Mouse (Mus musculus): Measurements from ENCODE around the gene Ttc37. TPM values are rescaled to one million over a fixed set of nuclear protein-coding genes. Genes with fewer than 3 reads are reported as not detected.

Ttc37 gene
- total RNA-seq, 2 experiments from 2014 or later = 19.8 to 22.2 TPM

DNA sequence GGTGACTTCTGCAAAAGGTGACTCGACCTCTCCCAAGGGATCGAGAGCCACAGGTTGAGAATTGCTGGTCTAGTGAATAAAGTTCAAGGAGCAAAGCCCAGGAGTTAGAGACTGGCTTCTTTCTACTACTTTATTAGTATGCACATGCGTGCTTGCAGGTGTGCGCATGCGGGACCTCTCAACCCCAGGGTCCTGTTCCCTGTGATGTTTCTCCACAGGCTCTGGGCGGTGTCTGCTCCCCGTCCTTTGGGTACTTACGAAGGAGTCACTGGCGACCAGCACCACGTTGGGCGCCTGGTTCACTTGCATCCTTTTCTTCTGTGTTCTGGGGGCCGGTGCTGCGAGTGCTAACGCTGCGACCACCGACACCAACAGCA is 430 bp upstream of the Ttc37 start:
- no peak for DNase-seq (ENCODE audit: low spot score in 2 of 2)
- peak overlapping the region; percentile 67 for H3K4me3 ChIP-seq
- TF ChIP-seq CTCF (conservative IDR thresholded peaks at IDR 0.05) = no peak
- peak overlapping the region; percentile 90 for H3K27ac ChIP-seq

DNA sequence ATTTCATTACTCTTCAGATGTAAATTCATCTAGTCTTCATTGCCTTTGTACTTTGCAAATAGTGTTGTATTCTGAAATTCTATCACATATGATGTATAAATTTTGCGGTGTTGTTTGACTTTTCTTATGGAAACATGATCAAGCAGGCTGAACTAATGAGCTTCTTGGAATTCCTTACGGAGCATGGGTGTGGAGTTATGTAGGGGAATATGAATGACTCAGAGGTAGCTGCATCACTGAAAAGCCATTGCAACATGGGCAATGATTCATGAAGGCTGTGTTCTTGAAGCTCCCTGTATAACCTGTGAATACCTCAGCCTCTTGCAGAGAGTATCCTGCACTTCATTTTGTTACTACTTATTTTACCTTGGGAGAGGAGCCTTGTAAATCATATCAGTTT is 3.5 kb downstream of the Ttc37 start:
- no peak for DNase-seq (ENCODE audit: low spot score in 2 of 2)
- no peak for TF ChIP-seq CTCF (conservative IDR thresholded peaks at IDR 0.05)
- Histone ChIP-seq H3K27ac (no peak overlapping the region), H3K4me3 (no peak overlapping the region)

DNA sequence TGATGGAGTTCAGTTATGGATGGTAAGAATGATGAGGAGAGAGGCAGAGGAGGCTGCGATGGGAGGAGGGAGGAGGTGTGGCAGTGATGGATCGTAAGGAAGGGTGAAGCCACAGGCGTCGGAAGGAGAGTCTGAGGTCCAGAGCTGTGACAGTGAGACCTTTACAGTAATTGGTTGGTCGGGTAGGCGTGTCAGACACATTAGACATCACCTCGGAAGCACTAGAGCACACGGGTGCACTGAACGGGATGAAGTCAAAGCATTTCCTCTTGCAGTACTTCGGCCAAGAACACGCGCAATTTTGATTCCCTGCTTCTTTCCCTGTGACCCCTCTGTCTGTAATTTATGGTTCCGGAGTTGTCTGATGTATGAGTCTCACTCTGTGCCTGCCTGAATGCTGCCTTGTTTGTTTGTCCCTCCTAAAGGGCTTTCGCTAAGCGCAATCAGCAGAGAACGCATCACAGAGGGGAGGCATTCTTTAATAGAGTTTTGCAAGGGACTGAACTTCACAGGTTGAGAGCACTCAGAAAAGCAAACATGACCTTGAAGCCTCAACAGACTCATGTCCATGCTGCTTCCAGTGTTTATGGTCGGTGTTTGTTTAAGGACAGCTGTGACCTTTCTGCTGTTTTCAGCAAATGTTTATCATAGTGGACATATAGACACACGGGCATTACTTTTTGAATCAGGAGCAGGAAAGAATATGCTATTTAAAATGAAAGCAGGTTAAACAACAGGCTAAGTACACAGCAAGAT is 10.7 kb downstream of the Ttc37 start:
- TF ChIP-seq CTCF (conservative IDR thresholded peaks at IDR 0.05) = no peak

DNA sequence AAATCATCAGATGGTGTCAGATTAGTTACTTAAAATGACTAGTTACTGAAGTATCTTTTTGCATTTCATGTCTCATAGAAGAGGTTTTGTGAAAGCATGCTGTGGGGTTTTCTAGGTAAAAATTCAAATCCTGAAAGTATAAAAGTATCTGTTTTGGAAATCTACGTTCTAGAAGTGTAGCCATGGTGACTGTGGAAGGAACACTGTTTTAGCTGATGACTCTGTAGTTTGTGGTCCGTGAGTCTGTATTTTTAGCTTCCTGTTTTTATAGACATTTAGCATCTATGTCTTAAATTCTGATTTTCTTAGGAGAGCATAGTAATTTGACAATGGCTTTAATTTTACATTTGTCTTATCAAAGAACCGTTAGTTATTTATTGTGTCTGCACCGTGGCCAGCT is 30.3 kb downstream of the Ttc37 start:
- no peak for DNase-seq (ENCODE audit: low spot score in 2 of 2)
- TF ChIP-seq CTCF (conservative IDR thresholded peaks at IDR 0.05) = no peak
- no peak overlapping the region for H3K27ac ChIP-seq
- H3K4me3 ChIP-seq = no peak overlapping the region

More for the DNA sequence above, 10.7 kb downstream of the Ttc37 start:
- no peak for DNase-seq (ENCODE audit: low spot score in 2 of 2)
- H3K27ac ChIP-seq = no peak overlapping the region
- H3K4me3 ChIP-seq = no peak overlapping the region

DNA sequence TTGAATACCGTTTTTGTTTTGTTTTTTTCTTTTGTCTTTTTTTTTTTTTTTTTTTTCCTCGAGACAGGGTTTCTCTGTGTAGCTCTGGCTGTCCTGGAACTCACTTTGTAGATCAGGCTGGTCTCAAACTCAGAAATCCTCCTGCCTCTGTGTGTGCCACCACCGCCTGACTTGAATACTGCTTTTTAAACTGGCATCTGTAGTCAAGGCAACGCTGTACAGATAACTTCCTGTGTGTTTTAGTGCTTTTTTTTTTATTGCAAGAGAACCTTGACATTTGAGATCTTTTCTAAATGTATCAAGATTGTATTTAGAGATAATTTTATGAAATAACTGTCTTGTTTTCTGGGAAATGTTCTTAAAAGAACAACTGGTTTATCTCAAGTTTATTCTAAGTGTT is 33.9 kb downstream of the Ttc37 start:
- H3K27ac ChIP-seq = no peak overlapping the region
- no peak overlapping the region for H3K4me3 ChIP-seq
- no peak for DNase-seq (ENCODE audit: low spot score in 2 of 2)
- TF ChIP-seq CTCF (conservative IDR thresholded peaks at IDR 0.05) = no peak

DNA sequence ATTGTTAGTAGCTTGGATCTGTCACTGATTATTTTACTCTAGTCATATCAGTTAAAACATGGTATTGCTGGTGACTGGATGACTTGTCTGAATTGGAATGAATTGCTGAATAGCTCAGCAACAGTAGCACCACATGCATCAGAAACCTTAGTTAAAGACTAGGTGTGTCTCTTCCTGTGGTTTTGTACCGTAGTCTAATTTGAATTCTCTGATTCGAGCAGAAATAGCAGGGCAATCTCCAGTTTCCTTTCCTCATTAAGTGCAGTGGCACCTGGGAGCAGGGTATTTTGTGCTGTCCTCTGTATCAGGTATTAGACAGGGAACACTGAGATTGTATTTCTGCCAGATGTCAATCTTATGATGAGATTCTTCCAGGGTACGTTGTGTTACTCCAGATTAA is 40.3 kb downstream of the Ttc37 start:
- Histone ChIP-seq H3K27ac (no peak overlapping the region), H3K4me3 (no peak overlapping the region)
- no peak for TF ChIP-seq CTCF (conservative IDR thresholded peaks at IDR 0.05)
- no peak for DNase-seq (ENCODE audit: low spot score in 2 of 2)

DNA sequence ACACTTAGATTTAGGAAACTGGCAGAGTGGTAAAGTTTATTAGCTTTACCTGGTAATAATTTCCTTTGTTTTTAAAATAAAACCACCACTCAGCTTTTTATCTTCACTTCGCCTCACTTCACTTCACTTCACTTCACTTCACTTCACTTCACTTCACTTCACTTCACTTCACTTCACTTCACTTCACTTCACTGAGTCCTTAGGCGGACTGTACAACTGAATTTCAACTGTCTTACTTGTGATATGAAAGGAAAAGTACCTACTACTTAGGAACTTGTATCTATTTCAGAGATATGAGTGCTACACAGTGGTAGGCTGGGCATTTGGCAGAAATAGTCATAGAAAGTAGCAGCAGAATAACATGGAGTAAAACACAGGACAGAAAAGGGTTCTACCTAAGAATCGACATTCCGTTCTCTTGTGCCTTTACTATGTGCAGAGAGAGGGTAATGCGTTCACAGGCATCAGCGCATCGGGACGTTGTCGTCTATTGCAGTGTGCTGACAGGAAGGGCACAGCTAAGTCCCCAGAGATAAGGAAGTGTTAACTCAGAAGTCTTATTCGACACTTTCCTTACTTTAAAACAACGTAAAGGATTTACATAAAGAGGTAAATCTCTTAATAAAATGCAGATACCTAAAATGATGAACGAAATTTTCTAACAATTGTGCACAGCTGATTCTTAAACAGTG is 42.7 kb downstream of the Ttc37 start:
- no peak overlapping the region for H3K4me3 ChIP-seq
- TF ChIP-seq CTCF (conservative IDR thresholded peaks at IDR 0.05) = no peak
- H3K27ac ChIP-seq = no peak overlapping the region
- no peak for DNase-seq (ENCODE audit: low spot score in 2 of 2)

DNA sequence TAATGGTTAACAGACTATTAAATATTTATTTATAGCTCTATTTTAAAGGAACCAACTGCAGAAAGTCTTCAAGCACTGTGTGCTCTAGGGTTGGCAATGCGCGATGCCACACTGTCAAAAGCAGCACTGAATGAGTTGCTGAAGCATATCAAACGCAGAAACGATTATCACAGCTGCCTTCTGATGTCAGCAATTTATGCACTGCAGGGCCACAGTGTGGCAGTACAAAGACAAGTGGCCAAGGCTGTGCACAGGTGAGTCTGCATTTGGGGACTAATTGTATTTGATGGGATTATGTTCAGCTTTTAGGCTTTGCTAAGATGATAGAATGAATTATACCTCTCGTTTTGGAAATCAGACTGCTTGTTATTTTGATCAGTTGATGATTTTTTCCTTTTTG is 51.9 kb downstream of the Ttc37 start:
- TF ChIP-seq CTCF (conservative IDR thresholded peaks at IDR 0.05) = peak; percentile 56
- Histone ChIP-seq H3K27ac (no peak overlapping the region), H3K4me3 (no peak overlapping the region)
- no peak for DNase-seq (ENCODE audit: low spot score in 2 of 2)

DNA sequence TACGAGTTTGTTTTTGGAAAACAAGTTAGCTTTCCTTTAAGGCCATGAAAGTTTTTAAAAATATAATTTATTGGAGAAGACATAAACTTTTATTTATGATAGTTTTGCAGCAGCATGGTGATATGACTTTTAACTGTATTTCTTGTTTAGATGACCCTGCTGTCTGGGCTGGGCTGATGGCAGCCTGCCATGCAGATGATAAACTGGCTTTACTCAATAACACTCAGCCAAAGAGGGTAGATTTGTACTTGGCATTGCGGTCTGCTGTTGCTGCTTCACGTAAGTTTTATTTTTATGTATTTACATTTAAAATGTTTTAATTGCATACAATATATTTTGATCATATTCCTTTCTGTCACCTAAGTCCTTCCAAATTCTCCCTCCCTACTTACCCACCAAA is 58.6 kb downstream of the Ttc37 start:
- no peak for TF ChIP-seq CTCF (conservative IDR thresholded peaks at IDR 0.05)
- no peak for DNase-seq (ENCODE audit: low spot score in 2 of 2)

DNA sequence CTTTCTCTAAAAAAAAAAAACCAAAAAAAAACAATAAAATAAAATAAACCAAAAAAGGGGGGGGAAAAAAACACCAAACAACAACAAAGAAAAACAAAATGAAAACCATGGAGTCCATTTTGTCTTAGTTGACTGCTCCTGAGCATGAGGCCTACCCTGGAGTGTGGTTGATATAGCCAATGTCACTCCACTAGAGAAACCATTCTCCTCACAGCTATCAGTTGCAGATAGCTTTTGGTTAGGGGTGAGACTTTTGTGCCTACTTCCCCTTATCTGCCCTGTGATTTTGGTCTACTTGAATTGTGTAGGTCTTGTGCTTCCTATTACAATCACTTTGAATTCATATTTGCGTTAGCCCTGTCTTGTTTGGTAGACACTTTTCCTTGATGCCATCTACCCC is 59.0 kb downstream of the Ttc37 start:
- H3K4me3 ChIP-seq = no peak overlapping the region
- no peak for DNase-seq (ENCODE audit: low spot score in 2 of 2)
- no peak overlapping the region for H3K27ac ChIP-seq
- no peak for TF ChIP-seq CTCF (conservative IDR thresholded peaks at IDR 0.05)

More for the DNA sequence above, 58.6 kb downstream of the Ttc37 start:
- no peak overlapping the region for H3K4me3 ChIP-seq
- H3K27ac ChIP-seq = no peak overlapping the region

DNA sequence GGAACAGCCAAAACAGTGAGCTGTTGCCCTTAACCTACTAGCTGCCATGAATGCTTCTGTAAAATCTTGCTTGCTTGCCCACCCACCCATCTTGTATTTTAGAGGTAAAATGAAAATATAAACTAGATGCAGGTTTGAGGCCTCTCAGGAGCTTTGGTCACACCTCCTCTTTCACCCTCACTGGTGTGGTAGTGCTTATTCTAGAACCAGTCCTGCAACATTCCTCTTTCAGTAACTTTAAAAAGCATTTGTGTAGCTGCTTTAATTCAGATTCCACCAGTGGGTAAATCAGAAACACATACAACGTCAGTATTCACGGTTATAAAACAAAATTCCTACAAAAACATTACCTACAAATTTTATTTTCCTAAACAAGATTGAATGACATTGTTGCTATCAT is 62.1 kb downstream of the Ttc37 start:
- no peak for TF ChIP-seq CTCF (conservative IDR thresholded peaks at IDR 0.05)
- Histone ChIP-seq H3K27ac (no peak overlapping the region), H3K4me3 (no peak overlapping the region)
- no peak for DNase-seq (ENCODE audit: low spot score in 2 of 2)

DNA sequence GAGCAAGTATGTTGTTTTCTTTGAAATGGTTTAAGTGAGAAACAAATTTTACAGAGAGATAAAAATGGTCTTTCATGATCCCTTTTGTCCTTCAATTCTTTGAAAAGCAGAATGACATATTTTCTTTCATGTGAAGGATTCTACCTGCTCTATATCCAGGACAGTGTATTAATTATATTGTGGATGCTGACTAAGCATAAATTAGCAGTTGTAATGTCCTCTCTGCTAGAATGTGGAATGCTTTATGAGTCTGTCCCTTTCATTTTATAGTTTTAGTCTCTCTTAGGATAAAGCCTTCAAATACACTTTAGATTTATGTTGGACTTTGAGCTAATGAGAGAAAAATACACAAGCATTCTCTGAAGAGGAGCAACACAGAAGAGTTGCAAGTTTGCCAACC is 75.8 kb downstream of the Ttc37 start:
- no peak for DNase-seq (ENCODE audit: low spot score in 2 of 2)
- Histone ChIP-seq H3K27ac (no peak overlapping the region), H3K4me3 (no peak overlapping the region)
- TF ChIP-seq CTCF (conservative IDR thresholded peaks at IDR 0.05) = no peak

DNA sequence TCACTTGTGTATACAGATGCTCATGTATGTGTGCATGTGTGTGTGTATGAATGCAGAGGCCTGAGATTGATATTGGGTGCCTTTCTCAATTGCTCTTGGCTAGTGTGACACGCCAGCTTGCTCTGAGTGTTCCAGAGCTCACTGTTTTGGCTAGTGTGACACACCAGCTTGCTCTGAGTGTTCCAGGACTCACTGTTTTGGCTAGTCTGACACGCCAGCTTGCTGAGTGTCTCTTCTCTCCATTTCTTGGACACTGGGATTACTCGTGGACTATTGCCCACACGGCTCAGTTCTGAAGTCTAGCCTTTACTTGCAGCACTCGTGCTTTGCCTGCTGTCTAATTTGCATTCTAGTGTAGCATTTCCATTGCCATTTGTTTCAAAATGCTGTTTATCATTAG is 80.2 kb downstream of the Ttc37 start:
- Histone ChIP-seq H3K27ac (peak overlapping the region; percentile 4), H3K4me3 (no peak overlapping the region)
- no peak for TF ChIP-seq CTCF (conservative IDR thresholded peaks at IDR 0.05)
- peak in 1 of 2 experiments; percentile 23 for DNase-seq (ENCODE audit: low spot score in 2 of 2)

DNA sequence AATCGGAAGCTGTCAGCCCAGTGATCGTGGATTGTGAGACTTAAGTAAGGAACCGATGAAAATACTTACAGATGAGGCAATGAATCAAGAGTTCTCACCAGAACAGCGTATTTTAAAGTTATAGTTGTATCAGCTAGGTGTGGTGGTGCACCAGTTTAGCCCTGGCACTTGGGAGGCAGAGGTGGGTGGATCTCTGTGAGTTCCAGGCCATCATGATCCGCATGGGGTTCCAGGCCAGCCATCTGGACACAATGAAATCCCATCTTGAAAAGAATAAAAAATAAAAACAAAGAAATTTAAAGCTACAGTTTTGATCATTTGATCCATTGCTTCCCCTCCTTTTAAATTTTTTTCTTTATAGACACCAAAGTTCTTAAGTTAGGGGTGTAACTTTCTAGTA is 89.1 kb downstream of the Ttc37 start:
- no peak overlapping the region for H3K4me3 ChIP-seq
- no peak for DNase-seq (ENCODE audit: low spot score in 2 of 2)
- H3K27ac ChIP-seq = peak overlapping the region; percentile 76; the same call in 1 of the 2 replicates
- no peak for TF ChIP-seq CTCF (conservative IDR thresholded peaks at IDR 0.05)

Measured in layer of hippocampus, adult 2 months (tissue).